9 mouse cellular contexts compared by ENCODE assay signal in the genomic region with DNA sequence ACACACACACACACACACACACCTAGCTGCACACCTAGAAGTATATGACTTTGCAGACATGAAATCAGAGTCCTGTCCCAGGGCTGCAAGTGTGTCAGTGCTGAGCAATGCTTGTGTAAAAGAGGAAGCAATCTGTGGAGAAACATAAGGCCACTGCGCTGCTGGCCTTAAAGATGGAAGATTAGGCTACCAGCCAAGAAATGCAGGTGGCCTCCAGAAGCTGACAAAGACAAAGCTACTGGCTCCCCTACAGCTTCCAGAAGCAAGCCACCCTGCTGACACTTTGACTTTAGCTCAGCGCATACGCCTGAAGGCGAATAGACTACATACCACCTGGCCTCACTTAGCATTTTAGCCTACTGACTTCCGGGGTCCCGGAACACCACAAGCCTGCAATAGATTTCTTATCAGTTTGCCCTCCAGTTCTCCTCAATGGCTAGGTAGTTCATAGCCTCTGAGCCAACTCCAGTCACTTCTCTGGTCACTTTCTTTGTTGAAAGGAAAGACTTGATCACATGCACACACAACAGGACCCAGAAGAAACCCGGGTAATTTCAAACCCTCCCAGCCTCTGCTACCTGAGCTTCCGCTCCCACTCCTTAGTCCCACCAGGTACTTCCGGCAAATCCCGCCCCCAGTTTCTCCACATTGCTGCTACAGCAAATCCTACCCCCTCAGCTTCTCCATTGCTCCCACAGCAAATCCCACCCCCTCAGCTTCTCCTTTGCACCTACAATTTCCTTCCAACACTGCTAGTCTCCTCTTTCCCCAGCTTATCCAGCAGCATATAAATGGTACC. TPM values are rescaled to one million over a fixed set of nuclear protein-coding genes. Genes with fewer than 3 reads are reported as not detected.
DNase-seq lines count a peak whose midpoint lies in the region; ATAC-seq and TF ChIP-seq lines count a peak whose summit lies in the region.
"Had no signal": no experiment of that assay in that cellular context is flagged by ENCODE, and none has a peak within 500 bp of the region (broad histone marks: within the 10 kb centered on the region; RNA-seq: fewer than 3 reads in every experiment).

No protein-coding gene starts in this region.

- H3K4me2 ChIP-seq in kidney, embryonic 15.5 days: no peak overlapping the region
- no peak overlapping the region for H3K4me2 ChIP-seq in limb, embryonic 15.5 days
- H3K4me2 ChIP-seq: embryonic facial prominence, embryonic 13.5 days had no signal

- H3K27ac ChIP-seq in kidney, embryonic 15.5 days: no peak overlapping the region
- no peak overlapping the region for H3K27ac ChIP-seq in cerebellum, adult 2 months (ENCODE audit: insufficient read depth, low read length)
- no peak overlapping the region for H3K27ac ChIP-seq in limb, embryonic 15.5 days
- H3K27ac ChIP-seq: embryonic facial prominence, embryonic 13.5 days had no signal

- H3K36me3 ChIP-seq in kidney, embryonic 15.5 days: no peaks in the 10 kb centered on the region
- no peaks in the 10 kb centered on the region for H3K36me3 ChIP-seq in limb, embryonic 15.5 days
- H3K36me3 ChIP-seq: embryonic facial prominence, embryonic 13.5 days had no signal

- 0 out of 2 replicates have a peak, but pooled peaks have one; percentile 40 for ATAC-seq in kidney, embryonic 15.5 days (replicated peaks; ENCODE audit: low FRiP score)
- ATAC-seq in limb, embryonic 15.5 days (ENCODE audit: insufficient number of reproducible peaks, low FRiP score, low TSS enrichment, low read depth): 0 out of 2 replicates have a peak, but pooled peaks have one; percentile 24

- TF ChIP-seq POLR2A in cerebellum, adult 2 months (IDR thresholded peaks at IDR 0.05; ENCODE audit: borderline replicate concordance, insufficient read depth, low read length): no peak

- no peak for DNase-seq in kidney, postnatal 4 days
- peak; percentile 85 for DNase-seq in ES-CJ7 (ENCODE audit: low read depth, low spot score)
- DNase-seq in cerebellum, adult 2 months: peak; percentile 48 to 68
- no peak for DNase-seq in testis, postnatal 14 days (ENCODE audit: low spot score)
- DNase-seq in T-cell, adult 2 months (ENCODE audit: low spot score): no peak
- no peak for DNase-seq in left cerebral cortex, adult 11 months (ENCODE audit: low spot score)

- no peaks in the 10 kb centered on the region for H3K27me3 ChIP-seq in kidney, embryonic 15.5 days
- no peaks in the 10 kb centered on the region for H3K27me3 ChIP-seq in cerebellum, adult 2 months (ENCODE audit: control insufficient read depth, insufficient read depth, low read length)
- no peaks in the 10 kb centered on the region for H3K27me3 ChIP-seq in limb, embryonic 15.5 days
- H3K27me3 ChIP-seq: embryonic facial prominence, embryonic 13.5 days had no signal

- no peak overlapping the region for H3K9ac ChIP-seq in kidney, embryonic 15.5 days
- no peak overlapping the region for H3K9ac ChIP-seq in limb, embryonic 15.5 days
- H3K9ac ChIP-seq: embryonic facial prominence, embryonic 13.5 days had no signal

- peaks cover 20% of the 10 kb centered on the region; the same call in 1 of the 2 replicates for H3K4me1 ChIP-seq in kidney, embryonic 15.5 days
- peaks cover 5% of the 10 kb centered on the region; the same call in 1 of the 2 replicates for H3K4me1 ChIP-seq in cerebellum, adult 2 months (ENCODE audit: control insufficient read depth, insufficient read depth, low read length)
- peaks cover 18% of the 10 kb centered on the region for H3K4me1 ChIP-seq in limb, embryonic 15.5 days

- H3K4me3 ChIP-seq in kidney, embryonic 15.5 days (replicated peaks): no peak overlapping the region
- H3K4me3 ChIP-seq in cerebellum, adult 2 months (replicated peaks; ENCODE audit: insufficient read depth, low read depth, low read length): no peak overlapping the region
- H3K4me3 ChIP-seq in limb, embryonic 15.5 days: no peak overlapping the region
- H3K4me3 ChIP-seq: embryonic facial prominence, embryonic 13.5 days had no signal

- no peak for TF ChIP-seq CTCF in cerebellum, adult 2 months (IDR thresholded peaks at IDR 0.05; ENCODE audit: borderline replicate concordance, insufficient read depth, low read depth, low read length)

- 51% methylated on average over 10 of the region's 10 CpGs for WGBS in kidney, embryonic 15.5 days
- WGBS in cerebellum, adult 2 months: 31% methylated on average over 10 of the region's 10 CpGs
- WGBS in limb, embryonic 15.5 days: 37% methylated on average over 10 of the region's 10 CpGs

- H3K9me3 ChIP-seq in kidney, embryonic 15.5 days (replicated peaks): no peaks in the 10 kb centered on the region
- H3K9me3 ChIP-seq in limb, embryonic 15.5 days: no peaks in the 10 kb centered on the region
- H3K9me3 ChIP-seq: embryonic facial prominence, embryonic 13.5 days had no signal

RNA-seq across cellular contexts. Expression of a gene that starts 23.0 kb away (rescaled TPM):
- polyA plus RNA-seq in kidney, embryonic 15.5 days (2015; fragmentation: Nextera tagmentation; extraction: Ambion mirVana): 174 and 191 TPM in 2 replicates
- polyA plus RNA-seq in cerebellum, adult 2 months (2012; rRNA removed): 123 and 125 TPM in 2 replicates
- polyA plus RNA-seq in limb, embryonic 15.5 days (2015; fragmentation: Nextera tagmentation; extraction: Ambion mirVana): 136 and 146 TPM in 2 replicates

RNA-seq across cellular contexts. Expression of a gene that starts 31.2 kb away (rescaled TPM):
- polyA plus RNA-seq in kidney, embryonic 15.5 days (2015; fragmentation: Nextera tagmentation; extraction: Ambion mirVana): 42.9 and 46.5 TPM in 2 replicates
- polyA plus RNA-seq in cerebellum, adult 2 months (2012; rRNA removed): 55.2 and 59.3 TPM in 2 replicates
- polyA plus RNA-seq in limb, embryonic 15.5 days (2015; fragmentation: Nextera tagmentation; extraction: Ambion mirVana): 51.9 and 53.1 TPM in 2 replicates

Comparison
In these comparisons a context has a peak if more than half of its experiments do, and no peak if none do; other contexts are left out.
1. DNase-seq: peak in ES-CJ7 (single experiment) and cerebellum, adult 2 months (2 of 2); none in kidney, postnatal 4 days (0 of 2), testis, postnatal 14 days (single experiment), T-cell, adult 2 months (single experiment) and left cerebral cortex, adult 11 months (single experiment).